24 mouse cellular contexts compared by ENCODE assay signal in genomic region chr5:29816523-29817242, GRCm38 (mm10).
DNase-seq lines count a peak whose midpoint lies in the region; ATAC-seq and TF ChIP-seq lines count a peak whose summit lies in the region.
"Had no signal": no experiment of that assay in that cellular context is flagged by ENCODE, and none has a peak within 500 bp of the region (broad histone marks: within the 10 kb centered on the region; RNA-seq: fewer than 3 reads in every experiment).

No protein-coding gene starts in this region.

- no peak overlapping the region for H3K4me2 ChIP-seq in intestine, embryonic 15.5 days (replicated peaks)
- H3K4me2 ChIP-seq: embryonic facial prominence, embryonic 12.5 days; liver, embryonic 12.5 days; midbrain, embryonic 12.5 days; neural tube, embryonic 13.5 days had no signal

- WGBS in intestine, embryonic 15.5 days: 94% methylated on average over 5 of the region's 5 CpGs

- ATAC-seq in megakaryocyte progenitor cell, adult 5-6 weeks (replicated peaks; ENCODE audit: poor library complexity): peak; percentile 14; the same call in 1 of the 2 replicates
- ATAC-seq in intestine, embryonic 15.5 days: no peak
- ATAC-seq: hindbrain, embryonic 16.5 days; liver, embryonic 12.5 days; liver, postnatal 0 days had no signal

- no peaks in the 10 kb centered on the region for H3K79me2 ChIP-seq in MEL (ENCODE audit: control insufficient read depth, insufficient read depth, low read length, poor library complexity)

- no peak for TF ChIP-seq EP300 in MEL (IDR thresholded peaks at IDR 0.05; ENCODE audit: low read depth in 1 of 2, low read length in 2 of 2)

- no peaks in the 10 kb centered on the region for H3K36me3 ChIP-seq in MEL (ENCODE audit: control insufficient read depth in 1 of 2, insufficient read depth in 2 of 2, low read length in 2 of 2)
- no peaks in the 10 kb centered on the region for H3K36me3 ChIP-seq in intestine, embryonic 15.5 days
- H3K36me3 ChIP-seq: embryonic facial prominence, embryonic 12.5 days; forebrain, embryonic 10.5 days; liver, embryonic 12.5 days; midbrain, embryonic 12.5 days; neural tube, embryonic 13.5 days had no signal

- no peak for TF ChIP-seq CTCF in MEL (IDR thresholded peaks at IDR 0.05 in 2 of 3, conservative IDR thresholded peaks at IDR 0.05 in 1 of 3; ENCODE audit: control insufficient read depth in 1 of 3, insufficient read depth in 1 of 3, low read depth in 2 of 3, low read length in 3 of 3, poor library complexity in 1 of 3, severe bottlenecking in 1 of 3)

- H3K27me3 ChIP-seq in MEL (ENCODE audit: control insufficient read depth in 1 of 2, insufficient read depth in 2 of 2, low read length in 2 of 2): no peaks in the 10 kb centered on the region
- H3K27me3 ChIP-seq in intestine, embryonic 15.5 days (replicated peaks): no peaks in the 10 kb centered on the region
- H3K27me3 ChIP-seq: embryonic facial prominence, embryonic 12.5 days; liver, embryonic 12.5 days; midbrain, embryonic 12.5 days; neural tube, embryonic 13.5 days had no signal

- TF ChIP-seq POLR2A in MEL (IDR thresholded peaks at IDR 0.05; ENCODE audit: control insufficient read depth in 1 of 2, insufficient read depth in 1 of 2, low read depth in 1 of 2, low read length in 2 of 2, poor library complexity in 1 of 2): no peak

- DNase-seq in heart, adult 11 months: peak; percentile 73
- DNase-seq in heart, adult 8-10 months (ENCODE audit: low spot score): no peak
- DNase-seq in A20 (ENCODE audit: low read depth, low spot score): peak; percentile 46
- DNase-seq in MEL (ENCODE audit: low read depth, low spot score): peak; percentile 10
- no peak for DNase-seq in cerebellum, adult 18-20 months
- DNase-seq: adrenal gland, adult 2 months; cerebellum, adult 8-10 months; kidney, adult 2 months; kidney, postnatal 36 days; liver, postnatal 0 days; lung, postnatal 14 days; thymus, postnatal 14 days had no signal

- no peaks in the 10 kb centered on the region for H3K9me3 ChIP-seq in MEL (replicated peaks; ENCODE audit: insufficient read depth, low read length)
- H3K9me3 ChIP-seq in intestine, embryonic 15.5 days: no peaks in the 10 kb centered on the region
- H3K9me3 ChIP-seq: embryonic facial prominence, embryonic 12.5 days; forebrain, embryonic 10.5 days; liver, embryonic 12.5 days; neural tube, embryonic 13.5 days had no signal

- H3K4me3 ChIP-seq in MEL (ENCODE audit: control insufficient read depth in 1 of 2, insufficient read depth in 1 of 2, low read depth in 2 of 2, low read length in 2 of 2): no peak overlapping the region
- H3K4me3 ChIP-seq in intestine, embryonic 15.5 days (replicated peaks): no peak overlapping the region
- H3K4me3 ChIP-seq: embryonic facial prominence, embryonic 12.5 days; forebrain, embryonic 10.5 days; gastrocnemius, adult 2 months; layer of hippocampus, adult 2 months; left cerebral cortex, adult 2 months; liver, embryonic 12.5 days; megakaryocyte, embryonic 14.5 days; midbrain, embryonic 12.5 days; neural tube, embryonic 13.5 days had no signal

- no peaks in the 10 kb centered on the region for H3K4me1 ChIP-seq in MEL (ENCODE audit: control insufficient read depth in 1 of 2, insufficient read depth in 2 of 2, low read length in 2 of 2)
- no peaks in the 10 kb centered on the region for H3K4me1 ChIP-seq in intestine, embryonic 15.5 days (replicated peaks)
- H3K4me1 ChIP-seq: embryonic facial prominence, embryonic 12.5 days; forebrain, embryonic 10.5 days; liver, embryonic 12.5 days; midbrain, embryonic 12.5 days; neural tube, embryonic 13.5 days had no signal

- TF ChIP-seq RAD21 in MEL (IDR thresholded peaks at IDR 0.05; ENCODE audit: low read depth, low read length): no peak

- H3K9ac ChIP-seq in MEL (ENCODE audit: control insufficient read depth, low read depth, low read length, poor library complexity, severe bottlenecking): no peak overlapping the region
- no peak overlapping the region for H3K9ac ChIP-seq in intestine, embryonic 15.5 days
- H3K9ac ChIP-seq: embryonic facial prominence, embryonic 12.5 days; liver, embryonic 12.5 days; liver, postnatal 0 days; midbrain, embryonic 12.5 days; neural tube, embryonic 13.5 days had no signal

- no peak overlapping the region for H3K27ac ChIP-seq in MEL (ENCODE audit: control insufficient read depth, low read depth, low read length)
- no peak overlapping the region for H3K27ac ChIP-seq in intestine, embryonic 15.5 days
- H3K27ac ChIP-seq: embryonic facial prominence, embryonic 12.5 days; forebrain, embryonic 10.5 days; gastrocnemius, adult 2 months; layer of hippocampus, adult 2 months; left cerebral cortex, adult 2 months; liver, embryonic 12.5 days; midbrain, embryonic 12.5 days; neural tube, embryonic 13.5 days had no signal

TF ChIP-seq in MEL, 35 proteins besides CTCF, POLR2A, EP300 and RAD21:
- no peak for TF ChIP-seq HCFC1 (IDR thresholded peaks at IDR 0.05; ENCODE audit: low read depth, low read length)
- no peak for TF ChIP-seq ELF1 (IDR thresholded peaks at IDR 0.05; ENCODE audit: low read depth, low read length)

Comparison
In these comparisons a context has a peak if more than half of its experiments do, and no peak if none do; other contexts are left out.
1. DNase-seq: peak in heart, adult 11 months (single experiment), A20 (single experiment) and MEL (single experiment); none in heart, adult 8-10 months (single experiment) and cerebellum, adult 18-20 months (0 of 2).